Mouse (Mus musculus): ENCODE results near the gene 1700011L22Rik. TPM values are rescaled to one million over a fixed set of nuclear protein-coding genes. Genes with fewer than 3 reads are reported as not detected.

Gene 1700011L22Rik
- polyA plus RNA-seq, 1 experiment from 2014 or later, result not detected

GRCm38 (mm10) chr8:79288250-79288649 is 39.9 kb upstream of the 1700011L22Rik start:
- no peak overlapping the region for H3K9ac ChIP-seq (replicated peaks; ENCODE audit: low read depth, low read length)
- no peak overlapping the region for H3K4me2 ChIP-seq (replicated peaks; ENCODE audit: low read depth, low read length)
- H3K9me3 ChIP-seq (ENCODE audit: control insufficient read depth, low read depth, low read length), result no peaks in the 10 kb centered on the region
- H3K36me3 ChIP-seq (ENCODE audit: control insufficient read depth, insufficient read depth, low read length), result no peaks in the 10 kb centered on the region; the same call in 1 of the 2 replicates
- no peak overlapping the region for H3K4me3 ChIP-seq (ENCODE audit: low read depth, low read length)
- no peak overlapping the region for H3K27ac ChIP-seq (ENCODE audit: low read length)
- 95% methylated on average over 4 of the region's 4 CpGs for WGBS
- H3K4me1 ChIP-seq (ENCODE audit: control insufficient read depth, insufficient read depth, low read length), result peaks cover 7% of the 10 kb centered on the region; the same call in 1 of the 2 replicates
- no peak for ATAC-seq (ENCODE audit: insufficient number of reproducible peaks, insufficient read depth, low FRiP score, low read depth)
- no peaks in the 10 kb centered on the region for H3K27me3 ChIP-seq (ENCODE audit: control insufficient read depth, insufficient read depth, low read length)

- ATAC-seq (ENCODE audit: insufficient number of reproducible peaks, insufficient read depth, low FRiP score, low read depth), result no peak
- Histone ChIP-seq H3K9ac (replicated peaks; ENCODE audit: low read depth, low read length) (no peak overlapping the region), H3K4me3 (ENCODE audit: low read depth, low read length) (no peak overlapping the region), H3K4me1 (ENCODE audit: control insufficient read depth, insufficient read depth, low read length) (no peaks in the 10 kb centered on the region), H3K36me3 (ENCODE audit: control insufficient read depth, insufficient read depth, low read length) (peaks cover 5% of the 10 kb centered on the region; the same call in 1 of the 2 replicates), H3K27ac (ENCODE audit: low read length) (no peak overlapping the region), H3K9me3 (ENCODE audit: control insufficient read depth, low read depth, low read length) (no peaks in the 10 kb centered on the region), H3K27me3 (ENCODE audit: control insufficient read depth, insufficient read depth, low read length) (no peaks in the 10 kb centered on the region), H3K4me2 (replicated peaks; ENCODE audit: low read depth, low read length) (no peak overlapping the region)
- WGBS, result 82% methylated on average over 3 of the region's 3 CpGs
Observed at GRCm38 (mm10) chr8:79286424-79286823, 38.1 kb upstream of the 1700011L22Rik start.

- WGBS, result 96% methylated on average over 3 of the region's 3 CpGs
- H3K9ac ChIP-seq (replicated peaks; ENCODE audit: low read depth, low read length), result no peak overlapping the region
- no peaks in the 10 kb centered on the region for H3K9me3 ChIP-seq (ENCODE audit: control insufficient read depth, low read depth, low read length)
- H3K27ac ChIP-seq (ENCODE audit: low read length), result no peak overlapping the region
- no peak overlapping the region for H3K4me3 ChIP-seq (ENCODE audit: low read depth, low read length)
- H3K36me3 ChIP-seq (ENCODE audit: control insufficient read depth, insufficient read depth, low read length), result peaks cover 5% of the 10 kb centered on the region; the same call in 1 of the 2 replicates
- no peaks in the 10 kb centered on the region for H3K27me3 ChIP-seq (ENCODE audit: control insufficient read depth, insufficient read depth, low read length)
- H3K4me1 ChIP-seq (ENCODE audit: control insufficient read depth, insufficient read depth, low read length), result no peaks in the 10 kb centered on the region
- no peak for ATAC-seq (ENCODE audit: insufficient number of reproducible peaks, insufficient read depth, low FRiP score, low read depth)
- H3K4me2 ChIP-seq (replicated peaks; ENCODE audit: low read depth, low read length), result no peak overlapping the region
Observed at GRCm38 (mm10) chr8:79284626-79285025, 36.3 kb upstream of the 1700011L22Rik start.

- Histone ChIP-seq H3K36me3 (ENCODE audit: control insufficient read depth, insufficient read depth, low read length) (peaks cover 16% of the 10 kb centered on the region), H3K9ac (replicated peaks; ENCODE audit: low read depth, low read length) (no peak overlapping the region), H3K4me3 (ENCODE audit: low read depth, low read length) (no peak overlapping the region), H3K27me3 (ENCODE audit: control insufficient read depth, insufficient read depth, low read length) (no peaks in the 10 kb centered on the region), H3K4me1 (ENCODE audit: control insufficient read depth, insufficient read depth, low read length) (no peaks in the 10 kb centered on the region), H3K27ac (ENCODE audit: low read length) (no peak overlapping the region), H3K4me2 (replicated peaks; ENCODE audit: low read depth, low read length) (no peak overlapping the region), H3K9me3 (ENCODE audit: control insufficient read depth, low read depth, low read length) (no peaks in the 10 kb centered on the region)
- no peak for ATAC-seq (ENCODE audit: insufficient number of reproducible peaks, insufficient read depth, low FRiP score, low read depth)
- WGBS, result 67% methylated on average over 5 of the region's 6 CpGs
Observed at GRCm38 (mm10) chr8:79281376-79281890, 33.1 kb upstream of the 1700011L22Rik start.

- 73% methylated on average over 8 of the region's 8 CpGs for WGBS
Observed at GRCm38 (mm10) chr8:79277264-79277870, 29.0 kb upstream of the 1700011L22Rik start.

GRCm38 (mm10) chr8:79274940-79275339 is 26.6 kb upstream of the 1700011L22Rik start:
- no peak overlapping the region for H3K27ac ChIP-seq (ENCODE audit: low read length)
- H3K4me2 ChIP-seq (replicated peaks; ENCODE audit: low read depth, low read length), result no peak overlapping the region
- 91% methylated on average over 10 of the region's 10 CpGs for WGBS
- H3K4me1 ChIP-seq (ENCODE audit: control insufficient read depth, insufficient read depth, low read length), result no peaks in the 10 kb centered on the region
- ATAC-seq (ENCODE audit: insufficient number of reproducible peaks, insufficient read depth, low FRiP score, low read depth), result no peak
- no peaks in the 10 kb centered on the region for H3K9me3 ChIP-seq (ENCODE audit: control insufficient read depth, low read depth, low read length)
- no peak overlapping the region for H3K9ac ChIP-seq (replicated peaks; ENCODE audit: low read depth, low read length)
- H3K4me3 ChIP-seq (ENCODE audit: low read depth, low read length), result no peak overlapping the region
- H3K27me3 ChIP-seq (ENCODE audit: control insufficient read depth, insufficient read depth, low read length), result no peaks in the 10 kb centered on the region
- H3K36me3 ChIP-seq (ENCODE audit: control insufficient read depth, insufficient read depth, low read length), result peaks cover 14% of the 10 kb centered on the region

More at GRCm38 (mm10) chr8:79277264-79277870, 29.0 kb upstream of the 1700011L22Rik start:
- H3K4me2 ChIP-seq (replicated peaks; ENCODE audit: low read depth, low read length), result no peak overlapping the region
- H3K36me3 ChIP-seq (ENCODE audit: control insufficient read depth, insufficient read depth, low read length), result peaks cover 14% of the 10 kb centered on the region
- no peak overlapping the region for H3K4me3 ChIP-seq (ENCODE audit: low read depth, low read length)
- no peak for ATAC-seq (ENCODE audit: insufficient number of reproducible peaks, insufficient read depth, low FRiP score, low read depth)
- H3K4me1 ChIP-seq (ENCODE audit: control insufficient read depth, insufficient read depth, low read length), result no peaks in the 10 kb centered on the region
- no peaks in the 10 kb centered on the region for H3K9me3 ChIP-seq (ENCODE audit: control insufficient read depth, low read depth, low read length)
- H3K9ac ChIP-seq (replicated peaks; ENCODE audit: low read depth, low read length), result no peak overlapping the region
- H3K27ac ChIP-seq (ENCODE audit: low read length), result no peak overlapping the region
- no peaks in the 10 kb centered on the region for H3K27me3 ChIP-seq (ENCODE audit: control insufficient read depth, insufficient read depth, low read length)

GRCm38 (mm10) chr8:79273776-79274175 is 25.4 kb upstream of the 1700011L22Rik start:
- Histone ChIP-seq H3K4me3 (ENCODE audit: low read depth, low read length) (no peak overlapping the region), H3K4me1 (ENCODE audit: control insufficient read depth, insufficient read depth, low read length) (no peaks in the 10 kb centered on the region), H3K27me3 (ENCODE audit: control insufficient read depth, insufficient read depth, low read length) (no peaks in the 10 kb centered on the region), H3K27ac (ENCODE audit: low read length) (no peak overlapping the region), H3K36me3 (ENCODE audit: control insufficient read depth, insufficient read depth, low read length) (peaks cover 8% of the 10 kb centered on the region), H3K9me3 (ENCODE audit: control insufficient read depth, low read depth, low read length) (no peaks in the 10 kb centered on the region), H3K9ac (replicated peaks; ENCODE audit: low read depth, low read length) (no peak overlapping the region), H3K4me2 (replicated peaks; ENCODE audit: low read depth, low read length) (no peak overlapping the region)
- ATAC-seq (ENCODE audit: insufficient number of reproducible peaks, insufficient read depth, low FRiP score, low read depth), result no peak
- 86% methylated on average over 6 of the region's 6 CpGs for WGBS

GRCm38 (mm10) chr8:79272676-79273075 is 24.3 kb upstream of the 1700011L22Rik start:
- ATAC-seq (ENCODE audit: insufficient number of reproducible peaks, insufficient read depth, low FRiP score, low read depth), result no peak
- Histone ChIP-seq H3K9ac (replicated peaks; ENCODE audit: low read depth, low read length) (no peak overlapping the region), H3K27ac (ENCODE audit: low read length) (no peak overlapping the region), H3K9me3 (ENCODE audit: control insufficient read depth, low read depth, low read length) (no peaks in the 10 kb centered on the region), H3K4me3 (ENCODE audit: low read depth, low read length) (no peak overlapping the region), H3K4me1 (ENCODE audit: control insufficient read depth, insufficient read depth, low read length) (no peaks in the 10 kb centered on the region), H3K4me2 (replicated peaks; ENCODE audit: low read depth, low read length) (no peak overlapping the region), H3K27me3 (ENCODE audit: control insufficient read depth, insufficient read depth, low read length) (no peaks in the 10 kb centered on the region), H3K36me3 (ENCODE audit: control insufficient read depth, insufficient read depth, low read length) (peaks cover 14% of the 10 kb centered on the region)
- WGBS, result 77% methylated on average over 4 of the region's 4 CpGs

GRCm38 (mm10) chr8:79268921-79269320 is 20.6 kb upstream of the 1700011L22Rik start:
- Histone ChIP-seq H3K9ac (replicated peaks; ENCODE audit: low read depth, low read length) (no peak overlapping the region), H3K36me3 (ENCODE audit: control insufficient read depth, insufficient read depth, low read length) (peaks cover 18% of the 10 kb centered on the region), H3K27me3 (ENCODE audit: control insufficient read depth, insufficient read depth, low read length) (no peaks in the 10 kb centered on the region), H3K4me1 (ENCODE audit: control insufficient read depth, insufficient read depth, low read length) (no peaks in the 10 kb centered on the region), H3K9me3 (ENCODE audit: control insufficient read depth, low read depth, low read length) (no peaks in the 10 kb centered on the region), H3K4me2 (replicated peaks; ENCODE audit: low read depth, low read length) (no peak overlapping the region), H3K27ac (ENCODE audit: low read length) (no peak overlapping the region), H3K4me3 (ENCODE audit: low read depth, low read length) (no peak overlapping the region)
- WGBS, result 91% methylated on average over 7 of the region's 7 CpGs
- ATAC-seq (ENCODE audit: insufficient number of reproducible peaks, insufficient read depth, low FRiP score, low read depth), result no peak
